Mouse (Mus musculus): ENCODE results near the gene Syn3. TPM values are rescaled to one million over a fixed set of nuclear protein-coding genes. Genes with fewer than 3 reads are reported as not detected.

Gene Syn3
- total and polyA plus RNA-seq, 2 experiments from 2014 or later, result 18.3 to 67.4 TPM

GRCm38 (mm10) chr10:86338121-86338715 lies 160.5 kb downstream of the Syn3 start:
- DNase-seq (ENCODE audit: low spot score) (no peak), ATAC-seq (no peak)
- H3K4me3 ChIP-seq (ENCODE audit: low read length), result no peak overlapping the region
- H3K4me1 ChIP-seq (ENCODE audit: insufficient read depth, low read length), result peaks cover 22% of the 10 kb centered on the region
- H3K27ac ChIP-seq, result no peak overlapping the region; the same call in 1 of the 2 replicates
- H3K4me2 ChIP-seq (ENCODE audit: low read depth, low read length), result no peak overlapping the region
- no peaks in the 10 kb centered on the region; the same call in 1 of the 2 replicates for H3K36me3 ChIP-seq (ENCODE audit: insufficient read depth, low read length)
- no peaks in the 10 kb centered on the region for H3K9me3 ChIP-seq (ENCODE audit: low read length)
- H3K27me3 ChIP-seq (ENCODE audit: insufficient read depth, low read length), result no peaks in the 10 kb centered on the region
- TF ChIP-seq CTCF (IDR thresholded peaks at IDR 0.05; ENCODE audit: low read depth), result no peak
- H3K9ac ChIP-seq (replicated peaks; ENCODE audit: low read length), result no peak overlapping the region
- 37% methylated on average over 4 of the region's 4 CpGs for WGBS

- peaks cover 14% of the 10 kb centered on the region; the same call in 1 of the 2 replicates for H3K4me1 ChIP-seq (ENCODE audit: insufficient read depth, low read length)
- TF ChIP-seq CTCF (IDR thresholded peaks at IDR 0.05; ENCODE audit: low read depth), result no peak
- ATAC-seq, result no peak
- no peak overlapping the region for H3K9ac ChIP-seq (replicated peaks; ENCODE audit: low read length)
- H3K27ac ChIP-seq, result no peak overlapping the region
- DNase-seq (ENCODE audit: low spot score), result no peak
- WGBS, result 17% methylated on average over 3 of the region's 3 CpGs
- H3K4me2 ChIP-seq (ENCODE audit: low read depth, low read length), result no peak overlapping the region
- no peaks in the 10 kb centered on the region for H3K36me3 ChIP-seq (ENCODE audit: insufficient read depth, low read length)
- no peak overlapping the region for H3K4me3 ChIP-seq (ENCODE audit: low read length)
- no peaks in the 10 kb centered on the region for H3K27me3 ChIP-seq (ENCODE audit: insufficient read depth, low read length)
- H3K9me3 ChIP-seq (ENCODE audit: low read length), result no peaks in the 10 kb centered on the region
Measured at GRCm38 (mm10) chr10:86337239-86337638, 161.5 kb downstream of the Syn3 start.

- WGBS, result 38% methylated on average over 1 of the region's 1 CpGs
Measured at GRCm38 (mm10) chr10:86336506-86336905, 162.2 kb downstream of the Syn3 start.

GRCm38 (mm10) chr10:86334581-86334980 lies 164.1 kb downstream of the Syn3 start:
- H3K27me3 ChIP-seq (ENCODE audit: insufficient read depth, low read length), result no peaks in the 10 kb centered on the region
- H3K9ac ChIP-seq (replicated peaks; ENCODE audit: low read length), result no peak overlapping the region
- 43% methylated on average over 8 of the region's 8 CpGs for WGBS
- H3K27ac ChIP-seq, result no peak overlapping the region
- no peak for ATAC-seq
- H3K4me1 ChIP-seq (ENCODE audit: insufficient read depth, low read length), result peaks cover 18% of the 10 kb centered on the region
- no peaks in the 10 kb centered on the region for H3K9me3 ChIP-seq (ENCODE audit: low read length)
- no peak for DNase-seq (ENCODE audit: low spot score)
- H3K4me3 ChIP-seq (ENCODE audit: low read length), result no peak overlapping the region
- no peak overlapping the region for H3K4me2 ChIP-seq (ENCODE audit: low read depth, low read length)
- no peak for TF ChIP-seq CTCF (IDR thresholded peaks at IDR 0.05; ENCODE audit: low read depth)
- H3K36me3 ChIP-seq (ENCODE audit: insufficient read depth, low read length), result no peaks in the 10 kb centered on the region

More at GRCm38 (mm10) chr10:86336506-86336905, 162.2 kb downstream of the Syn3 start:
- DNase-seq (ENCODE audit: low spot score) (no peak), ATAC-seq (no peak)
- Histone ChIP-seq H3K9me3 (ENCODE audit: low read length) (no peaks in the 10 kb centered on the region), H3K36me3 (ENCODE audit: insufficient read depth, low read length) (no peaks in the 10 kb centered on the region), H3K4me3 (ENCODE audit: low read length) (no peak overlapping the region), H3K4me1 (ENCODE audit: insufficient read depth, low read length) (peaks cover 20% of the 10 kb centered on the region), H3K4me2 (ENCODE audit: low read depth, low read length) (no peak overlapping the region), H3K9ac (replicated peaks; ENCODE audit: low read length) (no peak overlapping the region), H3K27ac (no peak overlapping the region), H3K27me3 (ENCODE audit: insufficient read depth, low read length) (no peaks in the 10 kb centered on the region)
- no peak for TF ChIP-seq CTCF (IDR thresholded peaks at IDR 0.05; ENCODE audit: low read depth)

- TF ChIP-seq CTCF (IDR thresholded peaks at IDR 0.05; ENCODE audit: low read depth), result no peak
- H3K4me3 ChIP-seq (ENCODE audit: low read length), result no peak overlapping the region
Measured at GRCm38 (mm10) chr10:86332942-86333341, 165.8 kb downstream of the Syn3 start.

GRCm38 (mm10) chr10:86331681-86332281 lies 166.9 kb downstream of the Syn3 start:
- Histone ChIP-seq H3K27me3 (ENCODE audit: insufficient read depth, low read length) (no peaks in the 10 kb centered on the region), H3K4me1 (ENCODE audit: insufficient read depth, low read length) (peaks cover 14% of the 10 kb centered on the region), H3K36me3 (ENCODE audit: insufficient read depth, low read length) (no peaks in the 10 kb centered on the region; the same call in 1 of the 2 replicates), H3K9me3 (ENCODE audit: low read length) (no peaks in the 10 kb centered on the region), H3K27ac (peak overlapping the region; percentile 71), H3K9ac (replicated peaks; ENCODE audit: low read length) (no peak overlapping the region), H3K4me2 (ENCODE audit: low read depth, low read length) (no peak overlapping the region), H3K4me3 (ENCODE audit: low read length) (no peak overlapping the region)
- WGBS, result 48% methylated on average over 7 of the region's 7 CpGs
- TF ChIP-seq CTCF (IDR thresholded peaks at IDR 0.05; ENCODE audit: low read depth), result no peak
- no peak for ATAC-seq
- DNase-seq (ENCODE audit: low spot score), result no peak

More at GRCm38 (mm10) chr10:86332942-86333341, 165.8 kb downstream of the Syn3 start:
- no peaks in the 10 kb centered on the region for H3K9me3 ChIP-seq (ENCODE audit: low read length)
- no peak overlapping the region for H3K4me2 ChIP-seq (ENCODE audit: low read depth, low read length)
- WGBS, result 82% methylated on average over 3 of the region's 3 CpGs
- peak overlapping the region; percentile 71 for H3K27ac ChIP-seq
- no peak overlapping the region for H3K9ac ChIP-seq (replicated peaks; ENCODE audit: low read length)
- H3K27me3 ChIP-seq (ENCODE audit: insufficient read depth, low read length), result no peaks in the 10 kb centered on the region
- no peak for DNase-seq (ENCODE audit: low spot score)
- no peaks in the 10 kb centered on the region for H3K36me3 ChIP-seq (ENCODE audit: insufficient read depth, low read length)
- no peak for ATAC-seq
- H3K4me1 ChIP-seq (ENCODE audit: insufficient read depth, low read length), result peaks cover 16% of the 10 kb centered on the region

Measured in hindbrain, postnatal 0 days (tissue).